Mouse (Mus musculus) heart, postnatal 0 days (tissue): ENCODE results near the gene Mamdc4. TPM values are rescaled to one million over a fixed set of nuclear protein-coding genes. Genes with fewer than 3 reads are reported as not detected.

ENCODE experiments used
- ATAC-seq: fragments of 200-750 bp; cut with Nextera tagmentation; 2 replicates; pipeline ENCODE4 v1.8.0; 2017; ENCODE audit warnings: low read depth, moderate number of reproducible peaks, moderate library complexity; ENCODE audit not compliant: insufficient read depth
- DNase-seq: peaks from one replicate; pipeline ENCODE4 v3.0.0-alpha.2; 2016; ENCODE audit warnings: low spot score
- H3K27ac ChIP-seq: fragments of 300-500 bp; sonication (generic); 2 replicates; pipeline ENCODE4 v1.5.1; 2014; ENCODE audit warnings: low read depth, mild to moderate bottlenecking
- H3K27me3 ChIP-seq: fragments of 300-500 bp; sonication (generic); 2 replicates; pipeline ENCODE4 v1.6.1; 2014; ENCODE audit warnings: low read length, mixed read lengths; ENCODE audit not compliant: control insufficient read depth, insufficient read depth
- H3K36me3 ChIP-seq: fragments of 300-500 bp; sonication (generic); replicated peaks from 2 replicates; pipeline ENCODE4 v1.6.1; 2014; ENCODE audit warnings: low read length, mixed read lengths; ENCODE audit not compliant: control insufficient read depth, insufficient read depth
- H3K4me1 ChIP-seq: fragments of 300-500 bp; sonication (generic); 2 replicates; pipeline ENCODE4 v1.6.1; 2014; ENCODE audit warnings: antibody characterized with exemption; ENCODE audit not compliant: control insufficient read depth, insufficient read depth
- H3K4me2 ChIP-seq: fragments of 300-500 bp; sonication (generic); 2 replicates; pipeline ENCODE4 v1.6.1; 2014; ENCODE audit warnings: low read depth, mild to moderate bottlenecking, low read length, moderate library complexity
- H3K4me3 ChIP-seq: fragments of 300-500 bp; sonication (generic); 2 replicates; pipeline ENCODE4 v1.5.1; 2014; ENCODE audit warnings: low read depth, low read length
- H3K9ac ChIP-seq: fragments of 300-500 bp; sonication (generic); replicated peaks from 2 replicates; pipeline ENCODE4 v1.6.1; 2014; ENCODE audit warnings: low read depth, low read length, mixed read lengths
- H3K9me3 ChIP-seq: fragments of 300-500 bp; sonication (generic); replicated peaks from 2 replicates; pipeline ENCODE4 v1.6.1; 2016; ENCODE audit warnings: low read length; ENCODE audit not compliant: control insufficient read depth
- CTCF ChIP-seq: IDR thresholded peaks from 2 replicates; pipeline ENCODE4 v1.5.1; 2016; ENCODE audit warnings: antibody characterized with exemption, control low read depth, low read depth
- EP300 ChIP-seq: IDR thresholded peaks from 2 replicates; pipeline ENCODE4 v1.6.1; 2016; ENCODE audit warnings: antibody characterized with exemption, low read depth
- WGBS: fragments of 180-500 bp; shearing (Covaris S2); extraction: QIAGEN DNeasy Blood & Tissue Kit; methylation state at CpG from one replicate; pipeline ENCODE4 v1.1.7; 2014; 5-methylcytosine and 5-hydroxymethylcytosine counted together
- polyA plus RNA-seq: library from polyadenylated mRNA; unstranded; fragments of >200 nt; fragmentation: Nextera tagmentation; extraction: Ambion mirVana; gene quantifications from 2 replicates; pipeline ENCODE4 v1.2.1, GENCODE M21; 2015
- total RNA-seq: library from RNA; depleted of rRNA; stranded (reverse); fragments of >200 nt; gene quantifications from 2 replicates; pipeline ENCODE4 v1.2.3, GENCODE M21; 2014; ENCODE audit warnings: low replicate concordance; rRNA removed

Gene Mamdc4
- total and polyA plus RNA-seq, 2 experiments from 2014 or later, result 0.14 to 1.7 TPM

- no peaks in the 10 kb centered on the region for H3K27me3 ChIP-seq
- peaks cover 94% of the 10 kb centered on the region for H3K36me3 ChIP-seq
- WGBS, result 83% methylated on average over 9 of the region's 9 CpGs
- H3K9ac ChIP-seq, result no peak overlapping the region
- ATAC-seq (no peak), DNase-seq (no peak)
- H3K4me3 ChIP-seq, result no peak overlapping the region
- no peaks in the 10 kb centered on the region for H3K4me1 ChIP-seq
- H3K4me2 ChIP-seq, result no peak overlapping the region
- no peak overlapping the region for H3K27ac ChIP-seq
- H3K9me3 ChIP-seq, result no peaks in the 10 kb centered on the region
- TF ChIP-seq CTCF (no peak), EP300 (no peak)
Measured at GRCm38 (mm10) chr2:25526510-25527302, 47.9 kb downstream of the Mamdc4 start.

Other genes starting within 250 kb of the Mamdc4 start
Only the 30 nearest of the 34 such genes appear.
- gene Uap1l1, start 209.2 kb downstream of the Mamdc4 start, total RNA-seq, result 1.3 and 10.9 TPM in 2 replicates
- 13.0 and 14.3 TPM in 2 replicates for gene Uap1l1, start 209.2 kb downstream of the Mamdc4 start, polyA plus RNA-seq
- gene Sapcd2, start 202.5 kb downstream of the Mamdc4 start, total RNA-seq, result 14.0 and 26.1 TPM in 2 replicates
- gene Sapcd2, start 202.5 kb downstream of the Mamdc4 start, polyA plus RNA-seq, result 5.6 and 6.4 TPM in 2 replicates
- gene Entpd2, start 179.0 kb downstream of the Mamdc4 start, total RNA-seq, result 7.9 and 44.8 TPM in 2 replicates
- gene Entpd2, start 179.0 kb downstream of the Mamdc4 start, polyA plus RNA-seq, result 3.5 and 4.2 TPM in 2 replicates
- gene Npdc1, start 175.5 kb downstream of the Mamdc4 start, total RNA-seq, result 43.0 and 49.7 TPM in 2 replicates
- 21.0 and 24.5 TPM in 2 replicates for gene Npdc1, start 175.5 kb downstream of the Mamdc4 start, polyA plus RNA-seq
- gene Fut7, start 151.6 kb downstream of the Mamdc4 start, total RNA-seq, result not detected in 2 replicates
- not detected in 2 replicates for gene Fut7, start 151.6 kb downstream of the Mamdc4 start, polyA plus RNA-seq
- 27.6 and 32.0 TPM in 2 replicates for gene Abca2, start 146.1 kb downstream of the Mamdc4 start, total RNA-seq
- 2.4 and 3.6 TPM in 2 replicates for gene Abca2, start 146.1 kb downstream of the Mamdc4 start, polyA plus RNA-seq
- 2.4 and 4.5 TPM in 2 replicates for gene Clic3, start 118.0 kb downstream of the Mamdc4 start, total RNA-seq
- 6.5 and 7.4 TPM in 2 replicates for gene Clic3, start 118.0 kb downstream of the Mamdc4 start, polyA plus RNA-seq
- 71.9 and 90.7 TPM in 2 replicates for gene Paxx, start 113.8 kb downstream of the Mamdc4 start, total RNA-seq
- gene Paxx, start 113.8 kb downstream of the Mamdc4 start, polyA plus RNA-seq, result 42.7 and 45.5 TPM in 2 replicates
- 708 and 711 TPM in 2 replicates for gene Ptgds, start 104.8 kb downstream of the Mamdc4 start, total RNA-seq
- 356 and 359 TPM in 2 replicates for gene Ptgds, start 104.8 kb downstream of the Mamdc4 start, polyA plus RNA-seq
- not detected in 2 replicates for gene Lcn12, start 80.9 kb downstream of the Mamdc4 start, total RNA-seq
- gene Lcn12, start 80.9 kb downstream of the Mamdc4 start, polyA plus RNA-seq, result not detected in 2 replicates
- gene Fbxw5, start 74.1 kb downstream of the Mamdc4 start, total RNA-seq, result 115 and 141 TPM in 2 replicates
- gene Fbxw5, start 74.1 kb downstream of the Mamdc4 start, polyA plus RNA-seq, result 70.6 and 76.5 TPM in 2 replicates
- gene C8g, start 73.1 kb downstream of the Mamdc4 start, total RNA-seq, result 1.6 and 9.0 TPM in 2 replicates
- gene C8g, start 73.1 kb downstream of the Mamdc4 start, polyA plus RNA-seq, result 2.4 and 4.0 TPM in 2 replicates
- gene Traf2, start 27.9 kb downstream of the Mamdc4 start, total RNA-seq, result 5.1 and 6.3 TPM in 2 replicates
- gene Traf2, start 27.9 kb downstream of the Mamdc4 start, polyA plus RNA-seq, result 14.2 and 15.8 TPM in 2 replicates
- 112 and 136 TPM in 2 replicates for gene Edf1, start 17.0 kb downstream of the Mamdc4 start, total RNA-seq
- 314 and 343 TPM in 2 replicates for gene Edf1, start 17.0 kb downstream of the Mamdc4 start, polyA plus RNA-seq
- gene Phpt1, start 379 bp upstream of the Mamdc4 start, total RNA-seq, result 37.9 and 43.3 TPM in 2 replicates
- gene Phpt1, start 379 bp upstream of the Mamdc4 start, polyA plus RNA-seq, result 248 and 255 TPM in 2 replicates
- not detected in 2 replicates for gene Ajm1, start 6.9 kb upstream of the Mamdc4 start, total RNA-seq
- gene Ajm1, start 6.9 kb upstream of the Mamdc4 start, polyA plus RNA-seq, result not detected in 2 replicates
- 52.1 and 89.9 TPM in 2 replicates for gene Rabl6, start 33.7 kb upstream of the Mamdc4 start, total RNA-seq
- gene Rabl6, start 33.7 kb upstream of the Mamdc4 start, polyA plus RNA-seq, result 28.7 and 30.7 TPM in 2 replicates
- gene Ccdc183, start 42.8 kb upstream of the Mamdc4 start, total RNA-seq, result not detected in 2 replicates
- gene Ccdc183, start 42.8 kb upstream of the Mamdc4 start, polyA plus RNA-seq, result 0.22 and 0.23 TPM in 2 replicates
- gene Tmem141, start 47.2 kb upstream of the Mamdc4 start, total RNA-seq, result 36.6 and 42.3 TPM in 2 replicates
- gene Tmem141, start 47.2 kb upstream of the Mamdc4 start, polyA plus RNA-seq, result 36.8 and 38.4 TPM in 2 replicates
- gene Fcna, start 53.2 kb upstream of the Mamdc4 start, total RNA-seq, result 1.4 and 4.8 TPM in 2 replicates
- 1.9 and 3.4 TPM in 2 replicates for gene Fcna, start 53.2 kb upstream of the Mamdc4 start, polyA plus RNA-seq
- not detected in 2 replicates for gene Lcn8, start 78.3 kb upstream of the Mamdc4 start, total RNA-seq
- not detected in 2 replicates for gene Lcn8, start 78.3 kb upstream of the Mamdc4 start, polyA plus RNA-seq
- gene Lcn5, start 83.1 kb upstream of the Mamdc4 start, total RNA-seq, result not detected in 2 replicates
- gene Lcn5, start 83.1 kb upstream of the Mamdc4 start, polyA plus RNA-seq, result not detected in 2 replicates
- gene Lcn6, start 101.9 kb upstream of the Mamdc4 start, total RNA-seq, result not detected in 2 replicates
- gene Lcn6, start 101.9 kb upstream of the Mamdc4 start, polyA plus RNA-seq, result not detected in 2 replicates
- gene Lcn10, start 107.9 kb upstream of the Mamdc4 start, total RNA-seq, result not detected in 2 replicates
- gene Lcn10, start 107.9 kb upstream of the Mamdc4 start, polyA plus RNA-seq, result not detected in 2 replicates
- gene Obp2a, start 125.2 kb upstream of the Mamdc4 start, total RNA-seq, result not detected in 2 replicates
- not detected in 2 replicates for gene Obp2a, start 125.2 kb upstream of the Mamdc4 start, polyA plus RNA-seq
- 6.3 and 15.9 TPM in 2 replicates for gene Bmyc, start 131.9 kb upstream of the Mamdc4 start, total RNA-seq
- 35.3 and 38.7 TPM in 2 replicates for gene Bmyc, start 131.9 kb upstream of the Mamdc4 start, polyA plus RNA-seq
- not detected in 2 replicates for gene Obp2b, start 162.2 kb upstream of the Mamdc4 start, total RNA-seq
- not detected in 2 replicates for gene Obp2b, start 162.2 kb upstream of the Mamdc4 start, polyA plus RNA-seq
- not detected in 2 replicates for gene Lcn3, start 190.7 kb upstream of the Mamdc4 start, total RNA-seq
- gene Lcn3, start 190.7 kb upstream of the Mamdc4 start, polyA plus RNA-seq, result not detected in 2 replicates
- gene Lcn11, start 202.2 kb upstream of the Mamdc4 start, total RNA-seq, result not detected in 2 replicates
- not detected in 2 replicates for gene Lcn11, start 202.2 kb upstream of the Mamdc4 start, polyA plus RNA-seq
- gene Gm13539, start 207.4 kb upstream of the Mamdc4 start, total RNA-seq, result not detected in 2 replicates
- gene Gm13539, start 207.4 kb upstream of the Mamdc4 start, polyA plus RNA-seq, result not detected in 2 replicates